Mouse (Mus musculus) hindbrain, embryonic 16.5 days (tissue): ENCODE data around the gene Card10. TPM values are rescaled to one million over a fixed set of nuclear protein-coding genes. Genes with fewer than 3 reads are reported as not detected.
"Not testable (repeated sequence)": the region's sequence is repeated elsewhere in the genome, so short reads cannot be mapped to it uniquely, and the experiment has no call there.

Experiments used
- ATAC-seq: fragments of 200-750 bp; cut with Nextera tagmentation; 2 replicates; pipeline ENCODE4 v1.8.0; 2017; ENCODE audit warnings: moderate TSS enrichment, moderate library complexity
- H3K27ac ChIP-seq: fragments of 300-500 bp; sonication (generic); 2 replicates; pipeline ENCODE4 v1.5.1; 2014; ENCODE audit warnings: low read depth, mild to moderate bottlenecking, control low read depth, low read length, moderate library complexity
- H3K27me3 ChIP-seq: fragments of 300-500 bp; sonication (generic); replicated peaks from 2 replicates; pipeline ENCODE4 v1.6.1; 2014; ENCODE audit warnings: low read length; ENCODE audit not compliant: control insufficient read depth, insufficient read depth
- H3K36me3 ChIP-seq: fragments of 300-500 bp; sonication (generic); 2 replicates; pipeline ENCODE4 v1.6.1; 2014; ENCODE audit warnings: mild to moderate bottlenecking, low read length, moderate library complexity, mixed read lengths; ENCODE audit not compliant: control insufficient read depth, insufficient read depth
- H3K4me1 ChIP-seq: fragments of 300-500 bp; sonication (generic); 2 replicates; pipeline ENCODE4 v1.6.1; 2014; ENCODE audit warnings: low read depth, low read length; ENCODE audit not compliant: control insufficient read depth, insufficient read depth
- H3K4me2 ChIP-seq: fragments of 300-500 bp; sonication (generic); 2 replicates; pipeline ENCODE4 v1.6.1; 2014; ENCODE audit warnings: mild to moderate bottlenecking, low read length, control low read depth, moderate library complexity
- H3K4me3 ChIP-seq: fragments of 300-500 bp; sonication (generic); 2 replicates; pipeline ENCODE4 v1.5.1; 2014; ENCODE audit warnings: mild to moderate bottlenecking, low read length, control low read depth, moderate library complexity
- H3K9ac ChIP-seq: fragments of 300-500 bp; sonication (generic); 2 replicates; pipeline ENCODE4 v1.6.1; 2014; ENCODE audit warnings: low read depth, mild to moderate bottlenecking, control low read depth, low read length, moderate library complexity
- H3K9me3 ChIP-seq: fragments of 300-500 bp; sonication (generic); 2 replicates; pipeline ENCODE4 v1.6.1; 2014; ENCODE audit warnings: mild to moderate bottlenecking, low read length, moderate library complexity; ENCODE audit not compliant: control insufficient read depth
- WGBS: fragments of 180-500 bp; shearing (Covaris S2); extraction: QIAGEN DNeasy Blood & Tissue Kit; methylation state at CpG from one replicate; pipeline ENCODE4 v1.1.7; 2014; 5-methylcytosine and 5-hydroxymethylcytosine counted together
- polyA plus RNA-seq: library from polyadenylated mRNA; unstranded; fragments of >200 nt; fragmentation: Nextera tagmentation; extraction: Ambion mirVana; gene quantifications from 2 replicates; pipeline ENCODE4 v1.2.1, GENCODE M21; 2015

Card10 gene
- 2.5 and 2.8 TPM in 2 replicates for polyA plus RNA-seq

DNA sequence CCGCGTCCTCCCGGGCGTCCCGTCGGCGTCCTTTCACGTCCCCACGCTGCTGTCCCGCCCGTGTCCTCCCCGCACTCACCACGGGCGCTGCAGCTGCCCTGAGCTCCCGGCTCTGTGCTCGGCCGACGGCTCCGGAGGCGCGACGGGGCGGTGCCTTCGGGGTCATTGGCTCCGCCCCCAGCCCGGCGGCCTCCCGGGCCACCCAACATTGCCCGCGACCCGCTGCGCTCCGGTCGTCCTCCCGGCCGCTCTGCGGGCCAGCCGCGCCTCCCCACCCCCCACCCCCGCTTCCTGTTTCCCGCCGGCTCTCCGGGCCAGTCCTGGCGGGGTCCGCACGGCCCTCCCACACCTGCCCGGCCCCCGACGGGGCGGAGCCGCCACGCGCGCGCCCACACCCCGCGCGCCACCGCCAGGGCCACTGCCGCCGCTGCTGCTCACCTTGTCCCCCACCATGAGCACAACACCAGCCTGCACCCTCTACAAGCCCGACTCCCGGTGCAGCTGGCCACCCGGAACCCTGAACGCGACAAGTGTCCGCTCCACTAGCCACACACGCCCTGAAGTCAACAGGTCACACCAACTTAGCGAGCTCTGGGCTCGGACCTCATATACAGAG lies at the start of gene Card10:
TSS of gene Card10 (minus strand) at position 267 of the 616 bp plus-strand sequence.
- Histone ChIP-seq H3K27ac (no peak within 1 kb of the TSS), H3K4me2 (peak within 1 kb of the TSS; percentile 63), H3K9me3 (no peaks in the 10 kb centered on the region), H3K4me3 (peak within 1 kb of the TSS; percentile 55), H3K9ac (peak within 1 kb of the TSS; percentile 67), H3K27me3 (peaks cover 13% of the 10 kb centered on the region), H3K4me1 (peaks cover 18% of the 10 kb centered on the region), H3K36me3 (no peaks in the 10 kb centered on the region)
- WGBS: under 1% methylated on average over 67 of the region's 70 CpGs
- ATAC-seq: peak; percentile 49

DNA sequence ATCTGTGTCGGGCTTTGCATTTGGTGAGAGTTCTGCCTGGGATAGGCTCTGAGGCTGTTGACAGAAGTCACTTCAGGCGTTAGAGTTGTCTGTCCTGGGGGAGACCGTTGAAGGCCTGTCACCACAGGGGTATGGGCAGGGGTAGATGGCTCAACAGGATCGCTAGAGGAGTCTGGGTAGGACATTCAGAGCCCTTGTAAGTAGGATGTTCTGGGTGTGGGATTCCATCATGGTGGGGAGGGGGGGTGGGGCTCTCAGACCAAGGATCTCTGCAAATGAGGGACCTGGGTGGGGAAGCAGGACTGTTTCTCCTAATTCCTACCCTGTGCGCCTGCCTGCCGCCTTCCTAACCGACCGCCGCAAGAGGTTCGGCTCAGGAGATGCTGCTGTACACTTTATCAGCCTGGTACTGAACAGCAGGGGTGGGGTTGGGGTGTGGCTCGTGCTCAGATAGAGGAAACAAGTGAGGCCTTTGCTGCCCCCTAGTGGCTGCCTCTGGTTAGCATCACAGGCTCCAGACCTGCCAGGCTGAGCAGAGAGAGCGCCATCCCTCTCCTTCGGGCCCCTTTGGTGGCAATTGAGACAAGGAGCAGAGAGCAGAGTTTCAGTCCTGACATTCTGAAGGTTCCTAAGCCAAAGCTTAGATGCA lies 48.8 kb upstream of the Card10 start:
- peaks cover 2% of the 10 kb centered on the region; the same call in 1 of the 2 replicates for H3K4me1 ChIP-seq
- H3K9ac ChIP-seq: peak overlapping the region; percentile 24; the same call in 1 of the 2 replicates
- H3K9me3 ChIP-seq: no peaks in the 10 kb centered on the region
- ATAC-seq: peak; percentile 87
- H3K27me3 ChIP-seq: no peaks in the 10 kb centered on the region; the same call in 1 of the 2 replicates
- no peak overlapping the region for H3K27ac ChIP-seq
- H3K4me3 ChIP-seq: no peak overlapping the region
- H3K36me3 ChIP-seq: no peaks in the 10 kb centered on the region
- peak overlapping the region; percentile 38 for H3K4me2 ChIP-seq
- 17% methylated on average over 13 of the region's 13 CpGs for WGBS

DNA sequence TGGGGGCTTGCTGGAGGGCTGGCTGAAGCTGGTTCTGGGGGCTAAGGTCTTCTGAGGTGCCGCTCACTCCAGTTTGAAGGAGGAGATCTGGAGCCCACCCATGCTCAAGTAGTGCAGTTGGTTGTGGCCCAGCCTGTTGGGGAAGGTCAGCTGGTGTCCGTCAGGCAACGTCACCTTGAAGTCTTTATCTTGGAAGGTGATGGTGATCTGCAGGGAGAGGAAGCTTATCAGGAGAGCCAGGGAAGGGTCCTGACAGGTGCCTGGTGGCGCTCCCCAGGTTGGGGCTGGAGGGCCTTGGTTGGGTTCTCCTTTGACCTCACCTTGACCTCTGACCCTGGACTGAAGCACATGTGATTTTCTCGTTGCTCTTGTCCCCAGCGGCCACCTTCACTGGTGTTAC lies 48.1 kb upstream of the Card10 start:
- no peaks in the 10 kb centered on the region for H3K9me3 ChIP-seq
- ATAC-seq: no peak
- H3K4me2 ChIP-seq: no peak overlapping the region
- 81% methylated on average over 6 of the region's 6 CpGs for WGBS
- H3K4me1 ChIP-seq: peaks cover 2% of the 10 kb centered on the region; the same call in 1 of the 2 replicates
- no peak overlapping the region for H3K4me3 ChIP-seq
- H3K36me3 ChIP-seq: no peaks in the 10 kb centered on the region
- H3K9ac ChIP-seq: no peak overlapping the region
- no peaks in the 10 kb centered on the region; the same call in 1 of the 2 replicates for H3K27me3 ChIP-seq
- no peak overlapping the region for H3K27ac ChIP-seq

DNA sequence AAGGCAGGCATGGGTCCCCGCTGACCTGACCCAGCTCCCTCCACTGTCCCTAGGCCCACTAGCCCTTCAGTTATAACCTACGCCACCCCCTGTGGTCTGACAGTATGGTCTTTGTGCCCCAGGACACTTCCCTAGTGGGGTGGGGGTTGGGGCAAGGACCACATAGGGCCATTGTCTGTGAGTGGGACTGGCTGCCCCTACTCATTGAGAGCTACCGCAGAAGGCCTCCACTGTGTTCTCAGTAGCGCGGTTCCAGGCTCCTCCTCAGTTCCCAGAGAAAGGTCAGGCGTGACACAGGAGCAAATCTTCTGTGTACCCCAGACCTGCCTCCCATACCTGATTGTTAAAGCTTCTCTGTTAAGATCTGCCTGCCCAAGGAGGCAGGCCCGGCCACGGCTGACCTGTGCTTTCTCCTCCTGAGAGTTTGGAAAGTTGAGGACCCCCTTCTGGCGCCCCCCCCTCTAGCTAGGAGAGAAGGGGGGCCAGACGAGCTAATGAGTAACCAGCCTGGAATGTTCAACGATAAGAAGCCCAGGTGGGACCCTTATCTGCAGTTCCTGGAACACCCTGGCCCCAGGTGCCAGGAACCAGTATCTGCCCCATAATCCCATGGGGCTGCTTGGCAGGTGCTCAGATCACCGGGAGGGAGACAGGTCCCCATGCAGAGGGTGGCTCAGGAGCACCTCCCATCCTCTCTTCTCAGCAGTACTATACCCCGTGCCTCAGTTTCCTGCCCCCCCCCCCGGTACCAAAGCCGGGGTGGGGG lies 47.4 kb upstream of the Card10 start:
- H3K9ac ChIP-seq: no peak overlapping the region
- no peak for ATAC-seq
- peaks cover 5% of the 10 kb centered on the region; the same call in 1 of the 2 replicates for H3K4me1 ChIP-seq
- H3K9me3 ChIP-seq: no peaks in the 10 kb centered on the region
- WGBS: 71% methylated on average over 15 of the region's 15 CpGs
- H3K36me3 ChIP-seq: no peaks in the 10 kb centered on the region
- no peaks in the 10 kb centered on the region for H3K27me3 ChIP-seq
- no peak overlapping the region for H3K4me3 ChIP-seq
- no peak overlapping the region for H3K27ac ChIP-seq
- H3K4me2 ChIP-seq: no peak overlapping the region

DNA sequence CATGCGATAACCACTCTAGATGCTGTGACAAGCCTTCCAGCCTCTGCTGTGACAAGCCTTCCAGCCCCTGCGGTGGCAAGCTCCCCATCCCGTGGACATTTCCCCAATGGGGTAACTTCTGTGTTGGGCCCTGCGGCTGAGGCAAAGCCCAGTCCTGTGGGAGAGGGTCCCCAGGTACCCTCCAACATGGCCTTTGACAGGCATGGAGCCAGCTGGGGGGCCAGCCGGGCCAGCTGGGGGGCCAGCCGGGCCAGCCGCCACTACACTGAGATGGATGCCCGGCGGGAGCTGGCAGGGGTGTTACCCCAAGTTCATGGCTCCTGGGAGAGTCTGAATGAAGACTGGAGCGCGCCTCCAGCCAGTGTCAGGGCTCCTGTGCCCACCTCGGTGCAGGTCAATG lies 46.6 kb upstream of the Card10 start:
- 85% methylated on average over 12 of the region's 12 CpGs for WGBS
- no peak overlapping the region for H3K27ac ChIP-seq
- H3K27me3 ChIP-seq: no peaks in the 10 kb centered on the region
- no peaks in the 10 kb centered on the region for H3K9me3 ChIP-seq
- H3K4me1 ChIP-seq: peaks cover 9% of the 10 kb centered on the region; the same call in 1 of the 2 replicates
- H3K36me3 ChIP-seq: no peaks in the 10 kb centered on the region
- no peak overlapping the region for H3K4me2 ChIP-seq
- H3K4me3 ChIP-seq: no peak overlapping the region
- ATAC-seq: no peak
- H3K9ac ChIP-seq: no peak overlapping the region

DNA sequence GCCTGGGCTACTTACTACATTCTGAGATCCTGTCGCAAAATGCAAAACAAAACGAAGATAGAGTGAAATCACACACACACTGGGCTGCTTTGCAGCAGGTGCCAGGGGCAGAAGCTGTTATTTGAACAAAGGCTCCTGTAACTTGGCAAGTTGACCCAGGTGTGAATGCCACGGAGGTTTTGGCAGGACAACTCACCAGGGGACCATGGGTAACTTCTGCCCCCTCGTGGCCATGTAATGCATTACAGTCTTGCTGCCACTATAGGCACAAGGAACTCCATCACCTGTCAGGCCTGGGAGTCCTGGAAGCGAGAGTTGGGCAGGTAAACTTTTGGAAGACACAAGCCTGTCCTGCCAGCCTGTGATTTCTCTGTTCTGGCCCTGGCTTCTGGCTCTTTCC lies 45.6 kb upstream of the Card10 start:
- Histone ChIP-seq H3K27ac (no peak overlapping the region), H3K4me2 (no peak overlapping the region), H3K36me3 (no peaks in the 10 kb centered on the region), H3K4me1 (peaks cover 9% of the 10 kb centered on the region; the same call in 1 of the 2 replicates), H3K9me3 (no peaks in the 10 kb centered on the region), H3K9ac (no peak overlapping the region), H3K27me3 (peaks cover 8% of the 10 kb centered on the region), H3K4me3 (no peak overlapping the region)
- no peak for ATAC-seq
- WGBS: 32% methylated on average over 5 of the region's 5 CpGs

DNA sequence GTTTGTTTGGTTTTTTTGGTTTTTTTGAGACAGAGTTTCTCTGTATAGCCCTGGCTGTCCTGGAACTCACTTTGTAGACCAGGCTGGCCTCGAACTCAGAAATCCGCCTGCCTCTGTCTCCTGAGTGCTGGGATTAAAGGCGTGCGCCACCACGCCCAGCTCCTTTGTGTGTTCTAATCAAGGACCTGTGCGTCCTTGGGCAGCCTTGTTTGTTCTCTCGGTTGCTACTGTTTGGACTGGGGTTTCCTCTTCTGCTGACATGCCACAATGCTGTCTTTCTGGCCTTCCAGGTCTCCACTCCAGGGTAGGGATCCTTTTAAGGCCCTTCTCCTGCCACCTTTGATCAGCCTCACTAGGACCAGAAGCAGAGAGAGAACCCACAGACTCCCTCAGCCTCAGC lies 44.0 kb upstream of the Card10 start:
- H3K9ac ChIP-seq, H3K36me3 ChIP-seq, ATAC-seq, H3K27ac ChIP-seq, H3K9me3 ChIP-seq, H3K4me3 ChIP-seq, H3K4me2 ChIP-seq: not testable (repeated sequence)
- H3K4me1 ChIP-seq: peaks cover 16% of the 10 kb centered on the region
- 83% methylated on average over 7 of the region's 7 CpGs for WGBS
- peaks cover 14% of the 10 kb centered on the region for H3K27me3 ChIP-seq

DNA sequence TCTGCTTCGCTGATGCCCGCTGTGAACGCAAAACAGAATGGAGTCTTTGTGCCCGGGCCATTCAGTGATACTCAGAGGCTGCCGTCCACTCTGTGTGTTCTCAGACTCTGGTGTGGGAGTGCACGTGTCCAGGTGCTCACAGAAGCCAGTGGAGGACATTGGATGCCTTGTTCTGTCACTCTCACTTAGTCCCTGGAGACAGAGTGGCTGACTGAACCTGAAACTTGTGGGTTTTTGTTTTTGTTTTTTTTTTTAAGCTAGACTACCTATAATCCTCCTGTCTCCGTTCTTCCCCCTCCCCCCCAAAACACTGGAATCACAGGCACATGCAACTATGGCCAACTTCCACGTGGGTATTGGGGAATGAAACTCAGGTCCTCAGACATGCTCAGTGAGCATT lies 43.5 kb upstream of the Card10 start:
- 67% methylated on average over 8 of the region's 8 CpGs for WGBS

DNA sequence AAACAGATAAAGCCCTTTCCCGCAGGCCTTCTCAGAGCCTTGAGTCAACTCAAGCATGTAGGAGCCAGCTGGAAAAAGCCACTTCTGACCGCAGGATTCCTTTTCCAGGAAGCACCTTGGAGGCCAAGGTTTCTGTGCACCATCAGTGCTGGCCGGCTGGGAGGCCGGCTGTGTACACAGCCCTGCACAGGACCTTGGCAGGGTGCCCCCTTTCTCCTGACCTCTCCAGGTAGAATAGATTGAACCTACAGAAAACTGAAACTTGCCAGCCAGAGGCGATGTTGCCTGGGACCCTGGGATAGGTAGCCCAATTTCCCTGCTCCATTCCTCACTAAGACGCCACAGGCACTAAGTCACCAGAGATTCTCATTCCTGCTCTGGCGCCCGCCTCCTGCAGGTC lies 43.0 kb upstream of the Card10 start:
- WGBS: 70% methylated on average over 8 of the region's 8 CpGs
- ATAC-seq: no peak
- H3K4me3 ChIP-seq: no peak overlapping the region
- H3K4me1 ChIP-seq: peaks cover 14% of the 10 kb centered on the region
- no peak overlapping the region for H3K27ac ChIP-seq
- no peak overlapping the region for H3K9ac ChIP-seq
- H3K36me3 ChIP-seq: no peaks in the 10 kb centered on the region
- no peaks in the 10 kb centered on the region for H3K9me3 ChIP-seq
- no peak overlapping the region; the same call in 1 of the 2 replicates for H3K4me2 ChIP-seq
- H3K27me3 ChIP-seq: peaks cover 20% of the 10 kb centered on the region

More for the DNA sequence above, 43.5 kb upstream of the Card10 start:
- H3K4me2 ChIP-seq: no peak overlapping the region
- no peak overlapping the region for H3K4me3 ChIP-seq
- H3K27me3 ChIP-seq: peaks cover 16% of the 10 kb centered on the region
- ATAC-seq: no peak
- H3K27ac ChIP-seq: no peak overlapping the region
- H3K9ac ChIP-seq: no peak overlapping the region
- H3K9me3 ChIP-seq: no peaks in the 10 kb centered on the region
- peaks cover 14% of the 10 kb centered on the region for H3K4me1 ChIP-seq
- H3K36me3 ChIP-seq: no peaks in the 10 kb centered on the region
